Mouse (Mus musculus) layer of hippocampus, postnatal 25 days (tissue): ENCODE data around the gene Gm49333. TPM values are rescaled to one million over a fixed set of nuclear protein-coding genes. Genes with fewer than 3 reads are reported as not detected.
"Not testable (repeated sequence)": the region's sequence is repeated elsewhere in the genome, so short reads cannot be mapped to it uniquely, and the experiment has no call there.

Experiments used
- DNase-seq, 2 experiments: peaks; one replicate each; pipeline ENCODE4 v3.0.0; 2022; ENCODE audit warnings: mixed read lengths in 2 of 2, low spot score in 1 of 2; ENCODE audit errors: extremely low spot score in 1 of 2
- total RNA-seq, 2 experiments: library from RNA; stranded (reverse); gene quantifications; 2 replicates each; pipeline ENCODE4 v1.2.3; 2021

Gm49333 gene
- total RNA-seq, 2 experiments from 2014 or later = not detected

- DNase-seq = peak; percentile 41 to 46
These were observed 10.7 kb downstream of the Gm49333 start for GRCm38 (mm10) chr16:20621991-20622685.

GRCm38 (mm10) chr16:20623211-20623610 is 11.8 kb downstream of the Gm49333 start:
- no peak for DNase-seq

- peak in 1 of 2 experiments; percentile 22 for DNase-seq
These were observed 17.5 kb downstream of the Gm49333 start for GRCm38 (mm10) chr16:20628871-20629391.

- peak; percentile 27 to 34 for DNase-seq
These were observed 18.6 kb downstream of the Gm49333 start, which contains the start of gene Ece2 for GRCm38 (mm10) chr16:20629731-20630634. Gene Ece2, plus strand, starts transcription at chr16:20629828.

GRCm38 (mm10) chr16:20637410-20637809 is 26.0 kb downstream of the Gm49333 start:
- DNase-seq = no peak

GRCm38 (mm10) chr16:20638367-20638766 is 27.0 kb downstream of the Gm49333 start:
- peak; percentile 38 to 62 for DNase-seq

GRCm38 (mm10) chr16:20642161-20642560 is 30.8 kb downstream of the Gm49333 start:
- DNase-seq = peak; percentile 67 to 84

- DNase-seq = no peak
These were observed 32.5 kb downstream of the Gm49333 start for GRCm38 (mm10) chr16:20643911-20644310.

- peak; percentile 93 to 95 for DNase-seq
These were observed 39.9 kb downstream of the Gm49333 start, which contains the start of gene Psmd2 for GRCm38 (mm10) chr16:20651076-20651946. Gene Psmd2, plus strand, starts transcription at chr16:20651652.

GRCm38 (mm10) chr16:20651947-20652310 is 40.5 kb downstream of the Gm49333 start:
- DNase-seq = no peak

GRCm38 (mm10) chr16:20653315-20653714 is 41.9 kb downstream of the Gm49333 start:
- DNase-seq = no peak

- no peak for DNase-seq
These were observed 46.3 kb downstream of the Gm49333 start for GRCm38 (mm10) chr16:20657661-20658060.

GRCm38 (mm10) chr16:20668013-20668412 is 56.6 kb downstream of the Gm49333 start, which contains the start of gene Eif4g1:
Gene Eif4g1, plus strand, starts transcription at chr16:20668313.
- DNase-seq = not testable (repeated sequence)

GRCm38 (mm10) chr16:20670291-20670690 is 58.9 kb downstream of the Gm49333 start:
- DNase-seq = no peak

- DNase-seq = no peak
These were observed 60.5 kb downstream of the Gm49333 start for GRCm38 (mm10) chr16:20671886-20672285.

- peak; percentile 87 to 93 for DNase-seq
These were observed 61.1 kb downstream of the Gm49333 start for GRCm38 (mm10) chr16:20672500-20672902.

GRCm38 (mm10) chr16:20672965-20673705 is 61.7 kb downstream of the Gm49333 start:
- DNase-seq = peak; percentile 18 to 29

GRCm38 (mm10) chr16:20673706-20674303 is 62.4 kb downstream of the Gm49333 start:
- no peak for DNase-seq

GRCm38 (mm10) chr16:20675213-20675612 is 63.8 kb downstream of the Gm49333 start:
- DNase-seq = no peak
